Mouse (Mus musculus): ENCODE measurements around the gene Rbpj. TPM values are rescaled to one million over a fixed set of nuclear protein-coding genes. Genes with fewer than 3 reads are reported as not detected.
A peak's percentile ranks its signal among the peaks of the same experiment; 100 is the strongest.

The Rbpj gene
- total RNA-seq, 1 experiment from 2014 or later, result 30.1 TPM

DNA sequence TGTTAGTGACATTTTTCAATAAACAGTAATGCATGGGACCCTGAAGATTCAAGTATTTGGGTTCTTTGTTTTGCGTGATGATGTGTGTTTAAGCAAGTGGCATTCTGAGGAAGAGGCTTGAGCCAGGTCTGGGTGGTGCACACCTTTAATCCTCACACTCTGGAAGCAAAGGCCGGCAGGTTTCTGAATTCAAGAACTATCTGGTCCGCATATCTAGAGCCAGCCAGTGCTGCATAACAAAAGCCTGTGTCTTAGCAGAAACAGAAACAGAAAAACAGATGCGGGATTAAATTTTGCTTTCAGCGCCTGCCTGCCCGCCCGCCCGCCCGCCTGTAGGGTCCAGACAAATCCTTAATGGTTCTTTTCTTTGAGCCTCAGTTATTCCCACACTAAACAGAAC lies 1.6 kb downstream of the Rbpj start:
- ATAC-seq (ENCODE audit: extremely low read depth, insufficient number of reproducible peaks, low FRiP score, poor library complexity, severe bottlenecking), result no peak

DNA sequence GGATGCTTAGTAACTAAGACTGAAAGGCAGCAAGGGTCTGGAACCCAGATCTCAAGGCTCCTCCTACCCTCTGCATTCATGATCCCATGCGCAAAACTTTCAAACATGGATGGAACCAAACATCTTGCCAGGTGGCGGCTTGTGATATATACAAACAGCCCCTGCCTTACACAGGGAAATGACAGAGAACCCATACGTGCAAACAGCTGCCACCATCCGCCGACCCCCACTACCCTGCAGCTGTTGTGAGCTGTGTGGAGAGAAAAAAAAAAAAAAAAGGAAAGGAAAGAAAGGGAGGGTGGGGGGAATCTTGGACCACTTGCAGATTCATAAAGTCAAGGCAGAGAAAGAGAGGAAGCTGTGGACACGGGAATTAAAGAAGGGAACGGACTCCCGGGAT lies 2.4 kb downstream of the Rbpj start:
- ATAC-seq (ENCODE audit: extremely low read depth, insufficient number of reproducible peaks, low FRiP score, poor library complexity, severe bottlenecking), result no peak

DNA sequence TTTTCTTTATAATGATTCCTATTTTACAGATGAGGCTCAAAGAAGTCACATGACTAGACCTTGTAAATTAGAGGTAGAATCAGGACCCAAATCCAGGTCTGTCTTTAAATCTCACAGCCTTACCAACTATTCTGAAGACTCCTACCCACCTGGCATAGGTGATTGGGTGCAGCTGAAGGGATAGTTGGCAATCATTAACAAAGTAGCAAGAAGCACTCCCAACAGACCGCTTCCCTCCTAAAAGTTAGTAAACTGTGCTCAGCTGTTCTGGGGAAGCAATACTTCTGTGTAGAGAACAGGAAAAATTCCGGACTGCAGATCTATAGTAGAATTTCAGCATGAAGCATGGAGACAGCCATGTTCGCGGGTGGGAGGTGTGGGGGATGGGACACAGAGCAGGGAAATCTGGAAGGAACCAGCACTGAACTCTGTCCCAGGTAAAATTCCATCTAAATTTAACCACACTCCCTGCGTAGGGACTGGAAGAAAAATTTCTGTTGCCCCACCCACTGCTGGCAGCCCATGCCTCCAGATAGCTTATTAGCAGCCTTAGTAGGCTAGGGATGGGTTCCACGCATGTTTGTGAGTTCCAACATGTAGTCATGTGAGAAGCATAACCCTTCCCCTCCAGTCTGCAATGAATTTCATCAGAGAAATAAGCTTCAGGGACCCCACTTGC lies 3.3 kb downstream of the Rbpj start:
- ATAC-seq (ENCODE audit: extremely low read depth, insufficient number of reproducible peaks, low FRiP score, poor library complexity, severe bottlenecking), result no peak

DNA sequence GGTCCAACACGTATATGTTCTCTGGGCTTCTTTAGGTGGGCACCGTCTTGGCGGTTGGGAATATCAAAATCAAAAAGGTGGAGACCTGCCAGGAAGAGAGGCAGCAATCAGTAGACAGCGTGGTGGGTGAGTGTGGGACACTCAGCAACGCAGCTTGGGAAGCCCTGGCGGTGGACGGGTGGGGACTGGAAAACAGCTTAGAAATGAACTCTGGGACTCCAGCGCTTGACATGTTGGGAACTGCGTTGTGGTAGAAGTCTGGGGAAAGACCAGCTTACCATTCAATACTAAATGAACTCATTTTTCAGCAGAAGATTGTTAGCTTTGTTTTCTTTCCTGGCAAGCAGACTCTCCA lies 3.8 kb downstream of the Rbpj start:
- ATAC-seq (ENCODE audit: extremely low read depth, insufficient number of reproducible peaks, low FRiP score, poor library complexity, severe bottlenecking), result no peak

DNA sequence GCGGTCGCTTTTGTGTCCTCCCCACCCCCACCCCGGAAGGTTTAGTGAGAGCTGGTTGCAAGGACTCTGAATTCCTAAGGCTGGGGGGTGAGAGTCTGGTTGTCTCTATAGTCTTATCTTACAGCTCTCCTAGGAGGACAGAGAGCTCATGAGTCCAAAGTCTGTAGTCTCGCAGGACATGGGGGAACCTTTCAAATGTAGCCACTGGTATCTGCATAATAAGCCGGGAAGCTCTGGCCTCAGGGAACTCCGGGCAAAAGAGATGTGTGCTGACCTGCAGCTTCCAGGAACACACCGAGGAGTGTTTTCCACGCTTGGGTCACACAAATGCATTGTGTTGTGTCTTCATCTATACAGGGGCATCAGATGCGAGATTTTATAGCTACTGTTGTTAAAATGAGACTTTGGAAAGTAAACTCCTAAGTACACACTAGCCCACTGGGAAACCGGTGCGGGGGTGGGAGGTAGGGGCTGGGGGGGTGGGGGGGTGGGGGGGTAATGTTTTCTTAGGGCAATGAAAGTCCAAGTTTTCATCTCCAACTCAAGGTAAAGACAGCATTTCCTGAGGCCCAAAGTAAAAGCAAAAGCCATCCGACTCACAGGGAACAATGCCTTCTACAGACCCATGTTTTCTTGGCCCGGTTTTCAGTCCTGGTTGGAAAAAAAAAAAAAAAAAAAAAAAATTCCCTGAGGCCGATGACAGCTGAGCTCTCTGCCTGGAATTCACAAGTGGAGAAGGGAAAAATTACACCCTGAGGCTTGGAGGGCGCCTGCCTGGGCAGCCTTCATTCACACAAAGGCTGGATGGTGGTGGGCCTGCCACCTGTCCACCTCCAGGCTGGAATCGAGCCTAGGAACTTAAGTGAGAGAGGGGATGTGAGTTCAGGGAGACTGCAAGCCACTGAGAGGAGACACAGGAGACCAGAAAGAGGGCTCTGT lies 4.5 kb downstream of the Rbpj start:
- no peak for ATAC-seq (ENCODE audit: extremely low read depth, insufficient number of reproducible peaks, low FRiP score, poor library complexity, severe bottlenecking)

DNA sequence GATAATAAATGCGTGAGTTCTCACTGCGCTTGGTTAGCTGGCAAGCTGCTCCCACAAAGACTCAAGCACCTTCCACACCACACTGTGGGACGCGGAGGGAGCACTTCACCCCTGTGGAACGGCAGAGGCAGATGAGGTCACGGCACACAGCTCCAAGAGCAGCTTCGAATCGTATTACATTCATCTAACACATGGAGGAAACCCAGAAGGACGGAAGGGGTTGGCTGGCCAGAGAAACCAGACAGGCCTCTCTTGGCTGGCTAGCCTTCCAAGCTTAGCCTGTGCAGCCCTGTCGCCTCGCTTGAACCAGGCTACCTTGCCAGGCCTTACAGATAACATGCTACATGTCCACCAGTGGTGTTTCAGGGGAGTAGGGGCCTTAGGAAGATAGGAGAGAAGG lies 6.5 kb downstream of the Rbpj start:
- no peak for ATAC-seq (ENCODE audit: extremely low read depth, insufficient number of reproducible peaks, low FRiP score, poor library complexity, severe bottlenecking)

DNA sequence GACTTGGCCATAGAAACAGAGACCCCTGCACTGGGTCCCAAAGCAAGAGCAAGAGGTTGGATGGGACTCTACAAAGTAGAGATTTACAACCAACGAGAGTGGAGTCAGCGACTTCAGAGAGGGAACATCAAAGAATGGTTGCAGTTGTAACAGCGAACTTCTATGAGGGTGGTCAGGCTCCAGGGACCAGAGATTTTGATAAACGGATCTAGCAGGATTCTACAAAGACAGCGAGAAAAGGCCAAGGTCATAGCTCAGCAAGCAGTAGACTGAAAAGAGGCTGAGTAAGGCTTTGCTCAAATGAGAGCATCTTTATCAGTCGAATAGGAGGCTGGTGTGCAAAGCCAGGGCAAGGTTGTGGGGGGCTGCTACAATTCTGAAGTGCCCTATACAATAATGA lies 13.2 kb downstream of the Rbpj start:
- no peak for ATAC-seq (ENCODE audit: extremely low read depth, insufficient number of reproducible peaks, low FRiP score, poor library complexity, severe bottlenecking)

DNA sequence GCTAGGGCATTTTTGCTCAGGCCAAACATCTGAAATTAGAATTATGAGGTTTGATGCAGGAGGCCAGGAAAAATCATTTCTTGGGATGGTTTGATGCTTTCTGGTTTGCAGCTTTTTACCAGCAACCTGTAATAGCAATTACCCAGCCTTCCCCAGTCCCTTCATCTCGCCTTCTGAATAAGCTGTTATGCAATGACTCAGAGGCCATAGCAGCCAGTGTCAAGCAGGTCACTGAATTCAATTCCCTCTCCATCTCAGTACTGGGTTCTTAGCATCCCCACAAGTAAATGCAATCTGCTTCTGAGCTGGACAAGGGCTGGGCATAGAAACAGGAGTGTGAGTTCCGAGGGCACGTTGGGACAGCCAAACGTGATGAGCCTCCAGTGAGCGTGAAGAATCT lies 13.9 kb downstream of the Rbpj start:
- no peak for ATAC-seq (ENCODE audit: extremely low read depth, insufficient number of reproducible peaks, low FRiP score, poor library complexity, severe bottlenecking)

DNA sequence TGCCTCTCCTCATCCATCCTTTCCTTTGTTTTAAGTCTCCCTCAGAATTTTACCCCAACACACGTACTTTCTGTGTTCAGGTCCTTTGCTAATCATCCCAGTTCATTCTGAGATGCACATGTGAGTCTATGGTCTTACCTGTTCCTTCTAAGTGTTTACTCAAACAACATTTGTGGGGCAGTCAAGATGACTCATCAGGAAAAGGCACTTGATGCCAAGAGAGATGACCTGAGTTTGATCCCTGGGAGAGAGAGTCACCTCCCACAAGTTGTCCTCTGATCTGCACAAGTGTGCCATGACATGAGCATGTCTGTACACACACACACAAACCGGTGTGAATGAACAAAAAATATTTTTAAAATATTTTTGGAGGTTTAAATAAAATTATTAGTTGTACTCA lies 15.1 kb downstream of the Rbpj start:
- ATAC-seq (ENCODE audit: extremely low read depth, insufficient number of reproducible peaks, low FRiP score, poor library complexity, severe bottlenecking), result no peak

DNA sequence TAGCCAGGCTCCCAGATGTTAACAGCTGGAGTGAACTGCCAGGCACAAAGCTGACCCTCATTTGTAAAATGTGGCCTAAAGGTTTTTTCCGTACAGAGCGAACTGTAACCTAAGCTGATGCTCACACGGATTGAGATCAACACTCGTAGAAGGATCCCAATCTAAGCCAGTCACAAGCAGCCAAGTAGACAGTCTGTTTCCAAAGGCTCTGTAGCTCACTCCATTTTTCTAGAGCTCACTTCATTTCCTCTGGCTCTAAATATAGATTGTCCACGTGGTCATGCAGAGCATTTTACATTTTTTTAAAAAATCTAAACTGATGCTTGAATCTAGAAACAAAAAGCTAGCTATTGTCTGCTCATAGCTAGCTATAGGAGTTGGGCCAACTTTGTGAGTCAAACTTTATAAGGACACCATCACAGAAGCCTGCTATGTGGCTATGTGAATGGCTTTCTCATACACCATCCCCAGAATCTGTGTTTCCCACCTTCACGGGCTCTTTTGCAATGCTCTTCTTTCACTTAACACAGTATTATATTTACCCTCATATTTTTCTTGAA lies 19.2 kb downstream of the Rbpj start:
- ATAC-seq (ENCODE audit: extremely low read depth, insufficient number of reproducible peaks, low FRiP score, poor library complexity, severe bottlenecking), result no peak

DNA sequence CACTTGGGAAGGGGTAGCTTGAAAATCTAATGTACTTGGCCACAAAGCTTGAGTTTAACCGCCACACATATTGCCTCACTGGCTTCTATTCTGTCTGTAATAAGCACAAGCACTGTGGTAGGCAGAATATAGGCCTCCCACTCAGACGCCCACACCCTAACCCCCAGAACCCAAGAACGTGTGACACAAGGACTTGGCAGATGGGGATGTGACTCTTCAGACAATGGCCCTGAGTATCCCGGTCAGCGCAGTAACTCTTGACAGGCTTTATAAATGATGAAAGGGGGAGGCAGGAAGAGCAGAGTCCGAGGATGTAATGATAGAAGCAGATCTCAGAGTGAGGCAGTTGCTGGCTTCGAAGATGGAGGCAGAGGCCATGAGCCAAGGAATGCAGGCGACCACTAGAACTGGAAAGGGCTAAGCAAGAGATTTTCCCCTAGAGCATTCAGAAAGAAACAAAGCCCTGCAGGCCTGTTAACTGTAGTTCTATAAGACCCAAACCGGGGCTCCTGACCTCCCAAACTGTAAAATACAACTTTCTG lies 20.1 kb downstream of the Rbpj start:
- no peak for ATAC-seq (ENCODE audit: extremely low read depth, insufficient number of reproducible peaks, low FRiP score, poor library complexity, severe bottlenecking)

DNA sequence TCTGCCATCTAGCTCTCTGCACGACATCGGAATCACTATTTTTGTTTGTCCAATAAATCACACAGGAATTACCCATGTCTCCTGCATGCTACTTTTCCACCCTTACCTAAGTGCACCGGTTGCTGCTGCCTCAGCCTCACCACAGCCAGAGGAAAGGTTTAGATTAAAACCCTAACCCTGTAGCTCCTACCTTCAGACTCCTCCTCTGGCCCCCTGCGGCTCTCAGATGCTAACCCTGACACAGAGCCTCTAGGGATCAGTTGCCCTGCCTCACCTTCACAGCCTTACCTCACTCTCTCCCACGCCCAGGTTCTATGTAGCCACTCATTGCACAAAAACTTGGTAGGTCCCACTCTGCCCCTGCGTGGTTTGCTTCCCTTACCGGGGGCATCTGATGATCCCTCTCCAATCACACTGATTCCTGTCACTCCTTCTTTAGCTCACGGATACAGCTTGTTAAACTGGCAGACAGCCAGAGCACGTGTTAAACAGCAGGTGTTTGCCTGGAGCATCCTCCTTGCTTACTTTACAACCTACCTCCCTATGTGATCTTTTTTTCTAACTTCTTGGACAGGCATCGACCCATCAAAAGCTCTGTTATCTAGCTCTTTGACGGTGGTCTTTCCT lies 21.1 kb downstream of the Rbpj start:
- no peak for ATAC-seq (ENCODE audit: extremely low read depth, insufficient number of reproducible peaks, low FRiP score, poor library complexity, severe bottlenecking)

DNA sequence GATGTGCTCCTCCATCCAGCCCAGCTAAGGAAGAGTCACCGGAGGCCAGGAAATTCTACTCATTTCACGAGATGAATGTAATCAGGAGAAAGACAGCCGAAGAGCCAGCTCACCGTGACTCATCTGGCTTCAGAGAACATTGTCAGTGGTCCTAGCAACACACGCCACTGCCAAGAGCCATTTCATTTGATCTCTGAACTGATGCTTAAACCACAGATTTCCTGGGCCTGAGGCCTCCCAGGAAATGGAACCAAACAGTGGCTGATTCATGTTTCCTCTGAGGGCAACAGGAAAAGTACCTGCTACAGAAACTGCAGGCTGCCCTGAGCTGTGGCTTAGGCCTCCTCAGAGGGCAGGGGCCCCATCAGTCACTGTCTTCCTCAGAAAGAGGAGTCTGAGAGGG lies 24.7 kb downstream of the Rbpj start:
- ATAC-seq (ENCODE audit: extremely low read depth, insufficient number of reproducible peaks, low FRiP score, poor library complexity, severe bottlenecking), result peak; percentile 29; the same call in 1 of the 2 replicates

DNA sequence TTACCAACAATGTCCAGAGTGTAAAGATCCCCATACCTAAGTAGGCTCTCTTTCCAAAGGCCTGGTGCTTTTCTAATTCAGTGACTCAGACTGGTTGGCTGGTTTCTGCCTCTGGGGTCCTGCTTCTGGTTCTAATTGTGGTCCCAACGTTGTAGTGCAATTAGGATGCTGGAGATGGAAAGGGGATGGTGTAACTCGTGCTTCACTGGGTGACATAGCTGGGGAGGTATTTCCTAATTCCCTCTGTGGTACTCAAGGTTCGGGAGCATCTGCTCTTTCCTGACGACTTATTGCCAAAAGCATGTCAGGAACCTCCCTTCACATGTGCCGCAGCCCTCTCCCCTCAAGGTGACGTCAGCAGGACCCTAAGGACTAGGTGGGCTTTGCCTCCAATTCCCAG lies 27.8 kb downstream of the Rbpj start:
- no peak for ATAC-seq (ENCODE audit: extremely low read depth, insufficient number of reproducible peaks, low FRiP score, poor library complexity, severe bottlenecking)

DNA sequence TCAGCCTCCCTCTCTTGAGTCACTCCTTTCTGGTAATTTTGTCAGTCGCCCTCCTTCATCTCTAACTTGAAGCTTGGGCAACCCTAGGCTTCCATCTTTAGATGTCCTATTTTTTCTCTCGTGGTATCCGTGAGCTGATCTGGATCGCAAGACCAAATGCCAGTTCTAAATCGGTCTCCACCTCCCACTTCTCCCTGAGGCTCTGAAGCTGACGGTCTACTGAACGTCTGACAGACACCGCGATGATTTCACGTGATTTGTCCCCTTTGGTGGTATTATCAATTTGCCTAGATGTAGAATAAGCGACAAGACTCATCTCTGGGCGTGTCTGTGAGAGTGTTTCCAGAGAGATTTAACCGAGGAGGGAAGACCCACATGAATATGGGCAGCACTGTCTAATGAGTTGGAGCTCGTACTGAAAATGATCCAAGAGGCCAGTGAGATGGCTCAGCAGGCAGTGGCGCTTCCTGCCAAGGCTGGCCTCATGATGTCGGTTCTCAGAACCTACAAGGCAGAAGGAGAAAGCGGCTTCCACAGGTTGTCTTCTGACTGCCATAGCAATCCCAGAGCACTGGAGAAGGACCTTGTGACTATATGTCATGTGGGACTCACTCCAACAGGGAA lies 28.7 kb downstream of the Rbpj start:
- ATAC-seq (ENCODE audit: extremely low read depth, insufficient number of reproducible peaks, low FRiP score, poor library complexity, severe bottlenecking), result no peak

DNA sequence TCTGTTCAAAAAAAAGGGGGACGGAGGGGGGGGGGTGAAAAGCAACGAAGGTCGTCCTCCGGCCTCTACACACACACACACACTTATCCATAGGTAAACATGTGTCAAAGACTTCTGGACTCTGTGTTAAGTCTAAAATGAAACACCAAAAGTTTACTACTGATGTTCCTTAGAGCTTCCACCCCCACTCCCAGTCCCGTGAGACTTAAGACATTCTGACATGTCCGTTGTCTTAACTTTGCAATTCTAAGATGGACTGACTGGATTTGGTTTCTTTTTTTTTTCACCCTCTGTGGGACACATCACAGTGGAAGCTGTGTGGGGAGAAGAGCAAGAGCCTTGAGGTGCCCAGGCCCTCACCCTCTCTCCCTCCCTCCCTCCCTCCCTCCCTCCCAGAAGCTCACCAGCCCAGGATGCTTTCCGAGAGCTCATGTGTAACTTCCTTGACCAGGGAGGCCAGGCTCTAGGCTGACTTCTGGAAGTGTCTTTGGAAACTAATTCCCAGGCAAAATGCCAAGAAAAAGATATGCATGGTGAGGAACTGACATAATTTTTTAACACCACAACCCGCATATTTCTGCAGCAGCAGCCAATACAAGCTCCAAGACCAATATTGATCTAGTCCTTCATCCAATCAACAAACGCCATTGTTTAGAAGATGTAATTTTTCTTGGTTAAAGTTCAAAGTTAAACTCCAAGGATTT lies 31.0 kb downstream of the Rbpj start:
- no peak for ATAC-seq (ENCODE audit: extremely low read depth, insufficient number of reproducible peaks, low FRiP score, poor library complexity, severe bottlenecking)

DNA sequence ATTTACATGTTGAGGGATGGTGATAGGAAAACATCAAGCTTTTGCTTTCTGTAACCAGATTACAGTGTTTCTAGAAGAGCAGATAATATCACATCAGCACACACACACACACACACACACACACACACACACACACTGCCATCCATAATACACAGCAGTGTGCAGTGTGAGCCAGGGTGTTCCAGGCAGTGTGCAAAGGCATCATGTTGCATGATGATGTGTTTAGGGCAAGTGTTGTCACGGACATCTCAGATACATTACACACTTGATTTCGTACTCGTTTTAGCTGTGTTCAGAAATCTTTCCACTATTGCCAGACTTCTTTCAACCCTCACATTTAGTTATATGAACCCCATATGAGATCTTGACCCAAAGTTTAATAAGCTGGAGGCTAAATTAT lies 33.6 kb downstream of the Rbpj start:
- ATAC-seq (ENCODE audit: extremely low read depth, insufficient number of reproducible peaks, low FRiP score, poor library complexity, severe bottlenecking), result no peak

DNA sequence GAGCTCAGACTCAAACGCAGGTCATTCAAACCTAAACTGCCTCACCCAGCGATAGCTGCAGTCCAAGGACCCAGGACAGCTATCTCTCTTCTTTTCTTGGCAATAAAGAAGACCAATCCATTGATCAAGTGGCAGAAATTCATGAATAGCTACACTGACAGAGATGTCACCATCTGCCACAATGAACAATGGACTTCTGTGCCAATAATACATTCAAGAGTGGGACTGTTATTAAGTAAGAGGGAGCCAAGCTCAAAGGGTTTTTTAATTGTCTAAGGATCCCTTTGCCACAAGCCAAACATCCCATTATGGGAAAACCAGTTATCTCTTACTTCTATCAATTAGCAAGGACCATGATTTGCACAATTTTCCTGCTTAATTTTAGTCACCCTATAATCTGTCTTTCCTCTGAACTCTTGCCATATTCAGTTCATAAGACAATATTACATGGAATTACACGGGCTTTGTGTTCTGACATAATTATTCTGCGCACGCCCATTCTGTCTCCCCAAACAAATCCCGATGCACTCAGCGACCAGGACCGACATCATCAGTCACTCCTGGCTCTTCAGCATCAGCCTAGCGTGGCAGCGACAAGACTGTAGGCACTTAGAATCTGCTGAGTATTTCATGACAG lies 34.7 kb downstream of the Rbpj start:
- ATAC-seq (ENCODE audit: extremely low read depth, insufficient number of reproducible peaks, low FRiP score, poor library complexity, severe bottlenecking), result no peak
